ENCODE assay signal across 8 mouse cellular contexts in the genomic region with DNA sequence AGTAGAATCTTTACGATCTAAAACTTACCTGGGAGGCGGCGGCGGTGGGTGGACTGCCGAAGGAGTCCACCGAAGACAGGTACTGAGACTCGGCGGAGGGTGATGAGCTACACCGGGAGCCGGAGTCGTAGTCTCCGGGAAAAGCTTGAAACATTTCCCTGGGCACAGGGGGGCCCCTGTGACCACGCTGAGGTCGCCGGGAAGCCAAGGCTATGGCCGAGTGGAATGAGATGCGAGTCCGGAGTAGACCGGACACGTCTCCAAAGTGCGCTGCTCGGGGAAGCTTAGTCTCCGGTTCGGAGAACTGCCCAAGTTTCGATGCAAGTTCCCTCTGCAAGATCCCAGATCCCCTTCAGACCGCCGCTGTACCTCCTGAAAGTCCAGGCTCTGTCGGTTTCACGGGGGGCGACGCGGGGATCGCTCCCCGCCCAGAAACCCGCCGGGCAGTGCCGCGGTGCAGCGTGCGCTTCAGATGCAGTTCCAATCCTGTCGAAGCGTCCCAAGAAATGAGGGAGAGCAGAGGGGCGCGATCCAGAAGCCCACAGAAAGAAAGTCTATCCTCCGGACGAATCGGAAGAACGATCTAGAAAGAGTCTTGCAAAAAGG. TPM values are rescaled to one million over a fixed set of nuclear protein-coding genes. Genes with fewer than 3 reads are reported as not detected.
DNase-seq lines count a peak whose midpoint lies in the region; ATAC-seq and TF ChIP-seq lines count a peak whose summit lies in the region.

No protein-coding gene starts in this region.

- no peaks in the 10 kb centered on the region for H3K36me3 ChIP-seq in forebrain, embryonic 14.5 days (ENCODE audit: control insufficient read depth, insufficient read depth, low read length)
- H3K36me3 ChIP-seq in limb, embryonic 15.5 days = no peaks in the 10 kb centered on the region
- H3K36me3 ChIP-seq in stomach, embryonic 16.5 days (ENCODE audit: control insufficient read depth, insufficient read depth, low read length) = no peaks in the 10 kb centered on the region

- no peak for TF ChIP-seq POLR2A in cerebellum, adult 2 months (IDR thresholded peaks at IDR 0.05; ENCODE audit: borderline replicate concordance, insufficient read depth, low read length)

- H3K4me1 ChIP-seq in cerebellum, adult 2 months (ENCODE audit: control insufficient read depth, insufficient read depth, low read length) = peaks cover 3% of the 10 kb centered on the region; the same call in 1 of the 2 replicates
- peaks cover 9% of the 10 kb centered on the region for H3K4me1 ChIP-seq in forebrain, embryonic 14.5 days (ENCODE audit: control insufficient read depth, insufficient read depth, low read length)
- peaks cover 33% of the 10 kb centered on the region for H3K4me1 ChIP-seq in limb, embryonic 15.5 days
- H3K4me1 ChIP-seq in stomach, embryonic 16.5 days (ENCODE audit: control insufficient read depth, insufficient read depth, low read length) = peaks cover 11% of the 10 kb centered on the region

- H3K4me2 ChIP-seq in forebrain, embryonic 14.5 days (ENCODE audit: low read length) = peak overlapping the region; percentile 82
- H3K4me2 ChIP-seq in limb, embryonic 15.5 days = peak overlapping the region; percentile 99
- H3K4me2 ChIP-seq in stomach, embryonic 16.5 days (ENCODE audit: low read depth, low read length) = peak overlapping the region; percentile 100

- under 1% methylated on average over 48 of the region's 48 CpGs for WGBS in cerebellum, adult 2 months
- under 1% methylated on average over 48 of the region's 48 CpGs for WGBS in forebrain, embryonic 14.5 days
- 1% methylated on average over 48 of the region's 48 CpGs for WGBS in limb, embryonic 15.5 days
- under 1% methylated on average over 48 of the region's 48 CpGs for WGBS in stomach, embryonic 16.5 days

- H3K27me3 ChIP-seq in cerebellum, adult 2 months (ENCODE audit: control insufficient read depth, insufficient read depth, low read length) = peaks cover 2% of the 10 kb centered on the region; the same call in 1 of the 2 replicates
- H3K27me3 ChIP-seq in forebrain, embryonic 14.5 days (replicated peaks; ENCODE audit: control insufficient read depth, insufficient read depth, low read length) = peaks cover 32% of the 10 kb centered on the region
- H3K27me3 ChIP-seq in limb, embryonic 15.5 days = peaks cover 47% of the 10 kb centered on the region
- peaks cover 25% of the 10 kb centered on the region for H3K27me3 ChIP-seq in stomach, embryonic 16.5 days (ENCODE audit: control insufficient read depth, insufficient read depth, low read length)

- DNase-seq in cerebellum, adult 2 months = peak in 1 of 2 experiments; percentile 37
- peak; percentile 37 to 54 for DNase-seq in B cell, adult 2 months
- no peak for DNase-seq in forebrain, embryonic 14.5 days (ENCODE audit: low spot score)
- DNase-seq in embryo, embryonic 10.5 days (ENCODE audit: low spot score) = no peak
- DNase-seq in retina, postnatal 1 day = no peak

- no peaks in the 10 kb centered on the region for H3K9me3 ChIP-seq in forebrain, embryonic 14.5 days (replicated peaks; ENCODE audit: control insufficient read depth, low read length)
- no peaks in the 10 kb centered on the region for H3K9me3 ChIP-seq in limb, embryonic 15.5 days
- H3K9me3 ChIP-seq in stomach, embryonic 16.5 days (replicated peaks; ENCODE audit: control insufficient read depth, low read length) = no peaks in the 10 kb centered on the region

- no peak for ATAC-seq in cerebellum, adult (ENCODE audit: insufficient number of reproducible peaks, low FRiP score, low TSS enrichment)
- no peak for ATAC-seq in forebrain, embryonic 14.5 days
- no peak for ATAC-seq in limb, embryonic 15.5 days (ENCODE audit: insufficient number of reproducible peaks, low FRiP score, low TSS enrichment, low read depth)
- no peak for ATAC-seq in stomach, embryonic 16.5 days (ENCODE audit: insufficient read depth, low FRiP score)

- no peak overlapping the region for H3K27ac ChIP-seq in cerebellum, adult 2 months (ENCODE audit: insufficient read depth, low read length)
- H3K27ac ChIP-seq in forebrain, embryonic 14.5 days (ENCODE audit: low read depth, low read length) = no peak overlapping the region
- H3K27ac ChIP-seq in limb, embryonic 15.5 days = no peak overlapping the region
- H3K27ac ChIP-seq in stomach, embryonic 16.5 days (ENCODE audit: low read length) = peak overlapping the region; percentile 19; the same call in 1 of the 2 replicates

- H3K9ac ChIP-seq in forebrain, embryonic 14.5 days (ENCODE audit: low read length) = peak overlapping the region; percentile 35; the same call in 1 of the 2 replicates
- 0 out of 2 replicates have a peak overlapping the region, but pooled peaks have one; percentile 3 for H3K9ac ChIP-seq in limb, embryonic 15.5 days
- peak overlapping the region; percentile 74 for H3K9ac ChIP-seq in stomach, embryonic 16.5 days (ENCODE audit: low read length)

- peak overlapping the region; percentile 54 for H3K4me3 ChIP-seq in cerebellum, adult 2 months (replicated peaks; ENCODE audit: insufficient read depth, low read depth, low read length)
- peak overlapping the region; percentile 51 for H3K4me3 ChIP-seq in forebrain, embryonic 14.5 days (ENCODE audit: low read depth, low read length)
- H3K4me3 ChIP-seq in limb, embryonic 15.5 days = peak overlapping the region; percentile 69
- peak overlapping the region; percentile 73 for H3K4me3 ChIP-seq in stomach, embryonic 16.5 days (replicated peaks; ENCODE audit: low read length)

- TF ChIP-seq CTCF in cerebellum, adult 2 months (IDR thresholded peaks at IDR 0.05; ENCODE audit: borderline replicate concordance, insufficient read depth, low read depth, low read length) = no peak

RNA-seq across cellular contexts. Expression of a gene that starts 0.5 kb away (rescaled TPM):
- polyA plus RNA-seq in cerebellum, adult 2 months (2012; rRNA removed) = 0.67 and 0.71 TPM in 2 replicates
- polyA plus RNA-seq in forebrain, embryonic 14.5 days (2014; fragmentation: Nextera tagmentation; extraction: Ambion mirVana) = 0.17 TPM in 1 of 2 replicates, not detected in the other
- polyA plus RNA-seq in limb, embryonic 15.5 days (2015; fragmentation: Nextera tagmentation; extraction: Ambion mirVana) = 0.29 and 0.41 TPM in 2 replicates
- 0.25 and 0.27 TPM in 2 replicates for polyA plus RNA-seq in stomach, embryonic 16.5 days (2015; fragmentation: Nextera tagmentation; extraction: Ambion mirVana)

RNA-seq across cellular contexts. Expression of a gene that starts 27.0 kb away (rescaled TPM):
- polyA plus RNA-seq in cerebellum, adult 2 months (2012; rRNA removed) = 96.9 and 101 TPM in 2 replicates
- 102 and 109 TPM in 2 replicates for polyA plus RNA-seq in forebrain, embryonic 14.5 days (2014; fragmentation: Nextera tagmentation; extraction: Ambion mirVana)
- 21.4 and 48.2 TPM in 2 replicates for polyA plus RNA-seq in limb, embryonic 15.5 days (2015; fragmentation: Nextera tagmentation; extraction: Ambion mirVana)
- polyA plus RNA-seq in stomach, embryonic 16.5 days (2015; fragmentation: Nextera tagmentation; extraction: Ambion mirVana) = 14.8 and 21.7 TPM in 2 replicates

RNA-seq across cellular contexts. Expression of a gene that starts 29.5 kb away (rescaled TPM):
- 1.1 and 2.0 TPM in 2 replicates for polyA plus RNA-seq in cerebellum, adult 2 months (2012; rRNA removed)
- polyA plus RNA-seq in forebrain, embryonic 14.5 days (2014; fragmentation: Nextera tagmentation; extraction: Ambion mirVana) = 0.30 and 0.67 TPM in 2 replicates
- 0.16 and 0.19 TPM in 2 replicates for polyA plus RNA-seq in limb, embryonic 15.5 days (2015; fragmentation: Nextera tagmentation; extraction: Ambion mirVana)
- 0.17 TPM in 1 of 2 replicates, not detected in the other for polyA plus RNA-seq in stomach, embryonic 16.5 days (2015; fragmentation: Nextera tagmentation; extraction: Ambion mirVana)

RNA-seq across cellular contexts. Expression of a gene that starts 35.2 kb away (rescaled TPM):
- 52.2 and 53.9 TPM in 2 replicates for polyA plus RNA-seq in cerebellum, adult 2 months (2012; rRNA removed)
- 99.5 and 101 TPM in 2 replicates for polyA plus RNA-seq in forebrain, embryonic 14.5 days (2014; fragmentation: Nextera tagmentation; extraction: Ambion mirVana)
- polyA plus RNA-seq in limb, embryonic 15.5 days (2015; fragmentation: Nextera tagmentation; extraction: Ambion mirVana) = 75.7 and 75.9 TPM in 2 replicates
- polyA plus RNA-seq in stomach, embryonic 16.5 days (2015; fragmentation: Nextera tagmentation; extraction: Ambion mirVana) = 61.4 and 66.5 TPM in 2 replicates

RNA-seq across cellular contexts. Expression of a gene that starts 37.8 kb away (rescaled TPM):
- polyA plus RNA-seq in cerebellum, adult 2 months (2012; rRNA removed) = 30.8 and 32.9 TPM in 2 replicates
- 27.1 and 32.3 TPM in 2 replicates for polyA plus RNA-seq in forebrain, embryonic 14.5 days (2014; fragmentation: Nextera tagmentation; extraction: Ambion mirVana)
- 73.8 and 84.0 TPM in 2 replicates for polyA plus RNA-seq in limb, embryonic 15.5 days (2015; fragmentation: Nextera tagmentation; extraction: Ambion mirVana)
- 77.8 and 85.6 TPM in 2 replicates for polyA plus RNA-seq in stomach, embryonic 16.5 days (2015; fragmentation: Nextera tagmentation; extraction: Ambion mirVana)

Comparison
In these comparisons a context has a peak if more than half of its experiments do, and no peak if none do; other contexts are left out.
1. DNase-seq: peak in B cell, adult 2 months (2 of 2); none in forebrain, embryonic 14.5 days (single experiment), embryo, embryonic 10.5 days (single experiment) and retina, postnatal 1 day (single experiment).
2. H3K9ac ChIP-seq: peak in every context shown above with its lines; median percentile 74 in stomach, embryonic 16.5 days; 35 in forebrain, embryonic 14.5 days; 3 in limb, embryonic 15.5 days.
3. Peak in every context shown above with its lines, with median percentiles within 50 percentile points of each other: H3K4me3 ChIP-seq and H3K4me2 ChIP-seq.